Mouse (Mus musculus) midbrain, embryonic 13.5 days (tissue): Measurements from ENCODE around the gene B3gnt3. TPM values are rescaled to one million over a fixed set of nuclear protein-coding genes. Genes with fewer than 3 reads are reported as not detected.
A peak's percentile ranks its signal among the peaks of the same experiment; 100 is the strongest.
"Not testable (repeated sequence)": the region's sequence is repeated elsewhere in the genome, so short reads cannot be mapped to it uniquely, and the experiment has no call there.

Experiments used
- ATAC-seq: fragments of 200-750 bp; cut with Nextera tagmentation; 2 replicates; pipeline ENCODE4 v1.8.0; 2017; ENCODE audit warnings: mild to moderate bottlenecking, moderate TSS enrichment, moderate library complexity
- H3K27ac ChIP-seq: fragments of 300-500 bp; sonication (generic); 2 replicates; pipeline ENCODE4 v1.5.1; 2015; ENCODE audit warnings: inconsistent platforms, mild to moderate bottlenecking, moderate library complexity
- H3K27me3 ChIP-seq: fragments of 300-500 bp; sonication (generic); 2 replicates; pipeline ENCODE4 v1.6.1; 2015; ENCODE audit warnings: mild to moderate bottlenecking, inconsistent platforms
- H3K36me3 ChIP-seq: fragments of 300-500 bp; sonication (generic); 2 replicates; pipeline ENCODE4 v1.6.1; 2015; ENCODE audit warnings: mild to moderate bottlenecking, inconsistent platforms
- H3K4me1 ChIP-seq: fragments of 300-500 bp; sonication (generic); replicated peaks from 2 replicates; pipeline ENCODE4 v1.6.1; 2015; ENCODE audit warnings: inconsistent platforms
- H3K4me2 ChIP-seq: fragments of 300-500 bp; sonication (generic); replicated peaks from 2 replicates; pipeline ENCODE4 v1.6.1; 2015; ENCODE audit warnings: moderate library complexity, mild to moderate bottlenecking, inconsistent platforms
- H3K4me3 ChIP-seq: fragments of 300-500 bp; sonication (generic); replicated peaks from 2 replicates; pipeline ENCODE4 v1.5.1; 2015; ENCODE audit warnings: mild to moderate bottlenecking, inconsistent platforms
- H3K9ac ChIP-seq: fragments of 300-500 bp; sonication (generic); replicated peaks from 2 replicates; pipeline ENCODE4 v1.6.1; 2015; ENCODE audit warnings: mild to moderate bottlenecking, inconsistent platforms
- H3K9me3 ChIP-seq: fragments of 300-500 bp; sonication (generic); 2 replicates; pipeline ENCODE4 v1.6.1; 2016; ENCODE audit warnings: mild to moderate bottlenecking, inconsistent platforms
- WGBS: fragments of 180-500 bp; shearing (Covaris S2); methylation state at CpG from one replicate; pipeline ENCODE4 v1.1.7; 2015; 5-methylcytosine and 5-hydroxymethylcytosine counted together
- polyA plus RNA-seq: library from polyadenylated mRNA; unstranded; fragments of >200 nt; fragmentation: Nextera tagmentation; extraction: Ambion mirVana; gene quantifications from 2 replicates; pipeline ENCODE4 v1.2.1, GENCODE M21; 2015

Gene B3gnt3
- polyA plus RNA-seq, result 0.28 and 0.31 TPM in 2 replicates

GRCm38 (mm10) chr8:71701414-71702086 lies at the start of gene B3gnt3:
TSS of gene B3gnt3 (minus strand) at chr8:71701789.
- H3K36me3 ChIP-seq, result no peaks in the 10 kb centered on the region
- no peak within 1 kb of the TSS for H3K4me3 ChIP-seq
- peaks cover 76% of the 10 kb centered on the region for H3K27me3 ChIP-seq
- H3K9ac ChIP-seq, result no peak within 1 kb of the TSS
- no peaks in the 10 kb centered on the region for H3K9me3 ChIP-seq
- H3K4me1 ChIP-seq, result no peaks in the 10 kb centered on the region; the same call in 1 of the 2 replicates
- WGBS, result 26% methylated on average over 33 of the region's 34 CpGs
- H3K4me2 ChIP-seq, result peak within 1 kb of the TSS; percentile 11; the same call in 1 of the 2 replicates
- no peak for ATAC-seq
- H3K27ac ChIP-seq, result no peak within 1 kb of the TSS

DNA sequence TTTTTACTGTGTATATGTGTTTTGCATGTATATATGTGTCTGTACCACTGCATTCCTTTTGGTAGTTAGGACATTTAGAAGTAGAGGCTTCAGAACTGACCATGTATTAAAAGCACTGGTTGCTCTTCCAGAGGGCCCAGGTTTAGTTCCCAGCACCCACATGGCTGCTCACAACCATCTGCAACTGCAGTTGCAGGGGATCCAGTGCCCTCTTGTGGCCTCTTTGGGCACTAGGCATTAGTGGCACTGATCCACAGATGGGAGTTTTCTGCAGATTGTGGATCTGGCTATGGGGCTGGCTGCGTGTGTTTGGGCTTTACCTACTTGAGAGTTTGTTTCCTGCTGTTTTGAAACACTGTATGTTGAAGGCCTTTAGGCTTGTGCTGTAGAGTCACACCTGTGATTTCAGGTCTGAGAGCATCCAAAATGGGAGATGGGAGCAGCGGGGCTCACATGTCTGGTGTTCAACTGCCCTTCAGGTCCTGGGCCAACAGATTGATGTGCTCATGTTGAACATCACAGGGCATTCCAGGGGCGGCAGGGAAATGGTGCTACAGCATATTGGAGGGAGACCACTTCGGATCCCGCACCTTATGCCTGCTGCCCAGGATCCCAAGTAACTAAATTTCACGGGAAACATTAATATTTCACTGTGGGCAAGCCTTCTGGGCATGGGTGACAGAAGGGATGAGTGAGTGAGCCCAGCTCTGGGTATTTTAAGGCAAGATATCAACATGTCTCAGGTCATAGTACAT lies 47.9 kb upstream of the B3gnt3 start:
- not testable (repeated sequence) for H3K4me3 ChIP-seq, H3K9me3 ChIP-seq, H3K27me3 ChIP-seq, H3K4me1 ChIP-seq, ATAC-seq, H3K4me2 ChIP-seq, H3K9ac ChIP-seq, H3K27ac ChIP-seq, H3K36me3 ChIP-seq
- WGBS, result 84% methylated on average over 6 of the region's 6 CpGs

DNA sequence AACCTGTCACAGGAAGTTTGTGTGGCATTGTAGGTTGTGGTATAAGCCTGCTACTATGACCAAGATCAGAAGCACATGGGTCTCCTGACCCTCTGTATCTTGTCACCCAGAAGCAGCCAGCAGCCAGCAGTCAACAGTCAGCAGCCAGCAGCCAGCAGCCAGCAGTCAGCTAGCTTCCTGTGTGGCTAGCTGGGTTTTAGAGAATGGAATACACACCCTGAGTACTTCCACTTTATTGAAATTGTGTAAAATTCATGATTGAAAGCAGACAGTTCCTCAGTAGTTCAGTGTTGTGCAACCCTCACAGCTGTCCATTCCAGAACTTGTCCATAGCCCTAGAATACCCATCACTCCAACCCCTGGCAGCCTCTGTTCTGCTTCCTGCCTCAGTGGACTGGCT lies 45.5 kb upstream of the B3gnt3 start:
- not testable (repeated sequence) for H3K9me3 ChIP-seq, H3K27me3 ChIP-seq, H3K27ac ChIP-seq, H3K4me2 ChIP-seq, ATAC-seq, H3K9ac ChIP-seq, H3K4me3 ChIP-seq, H3K36me3 ChIP-seq, H3K4me1 ChIP-seq

GRCm38 (mm10) chr8:71745322-71745721 lies 43.7 kb upstream of the B3gnt3 start:
- Histone ChIP-seq H3K36me3 (no peaks in the 10 kb centered on the region), H3K9ac (no peak overlapping the region), H3K27ac (no peak overlapping the region), H3K27me3 (0 out of 2 replicates have a peak, but pooled peaks cover 4% of the 10 kb centered on the region), H3K4me2 (no peak overlapping the region), H3K4me1 (peaks cover 7% of the 10 kb centered on the region), H3K9me3 (no peaks in the 10 kb centered on the region), H3K4me3 (no peak overlapping the region)
- 91% methylated on average over 1 of the region's 1 CpGs for WGBS
- no peak for ATAC-seq

GRCm38 (mm10) chr8:71742783-71743182 lies 41.2 kb upstream of the B3gnt3 start:
- Histone ChIP-seq H3K4me2 (no peak overlapping the region), H3K27ac (no peak overlapping the region), H3K9me3 (no peaks in the 10 kb centered on the region), H3K9ac (no peak overlapping the region), H3K27me3 (0 out of 2 replicates have a peak, but pooled peaks cover 4% of the 10 kb centered on the region), H3K4me1 (peaks cover 7% of the 10 kb centered on the region), H3K36me3 (no peaks in the 10 kb centered on the region), H3K4me3 (no peak overlapping the region)
- ATAC-seq, result no peak
- WGBS, result 63% methylated on average over 2 of the region's 2 CpGs

DNA sequence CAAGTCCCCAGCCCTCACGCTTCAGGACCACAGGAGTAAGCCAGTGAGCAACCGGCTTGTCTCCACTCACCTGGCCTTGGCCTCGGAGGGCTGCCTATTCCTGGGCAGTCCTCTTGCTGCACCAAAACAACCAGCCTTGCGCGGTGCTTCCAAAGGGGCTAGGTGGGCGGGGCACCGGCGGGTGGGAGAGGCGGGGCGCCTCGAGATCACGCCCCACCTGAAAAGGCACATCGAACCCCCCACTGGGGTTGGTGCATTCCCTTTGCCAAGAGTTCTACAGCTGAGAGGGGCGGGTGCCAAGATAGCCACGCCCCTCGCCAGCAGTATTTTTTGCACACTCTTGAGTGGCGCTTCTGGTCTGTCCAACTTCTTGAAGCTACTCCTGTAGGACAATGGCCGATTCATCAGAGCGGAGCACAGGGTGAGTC lies 40.1 kb upstream of the B3gnt3 start:
- no peak overlapping the region for H3K9ac ChIP-seq
- peak overlapping the region; percentile 23 for H3K4me3 ChIP-seq
- H3K9me3 ChIP-seq, result no peaks in the 10 kb centered on the region
- H3K27me3 ChIP-seq, result 0 out of 2 replicates have a peak, but pooled peaks cover 4% of the 10 kb centered on the region
- H3K4me1 ChIP-seq, result peaks cover 7% of the 10 kb centered on the region
- peak; percentile 49; the same call in 1 of the 2 replicates for ATAC-seq
- 3% methylated on average over 19 of the region's 19 CpGs for WGBS
- H3K36me3 ChIP-seq, result no peaks in the 10 kb centered on the region
- no peak overlapping the region for H3K27ac ChIP-seq
- peak overlapping the region; percentile 49 for H3K4me2 ChIP-seq

- Histone ChIP-seq H3K4me1 (peaks cover 7% of the 10 kb centered on the region), H3K27ac (no peak overlapping the region), H3K9ac (no peak overlapping the region), H3K9me3 (no peaks in the 10 kb centered on the region), H3K27me3 (0 out of 2 replicates have a peak, but pooled peaks cover 4% of the 10 kb centered on the region), H3K36me3 (no peaks in the 10 kb centered on the region), H3K4me2 (peak overlapping the region; percentile 49), H3K4me3 (no peak overlapping the region)
- WGBS, result 33% methylated on average over 3 of the region's 3 CpGs
- peak; percentile 43; the same call in 1 of the 2 replicates for ATAC-seq
Observed at GRCm38 (mm10) chr8:71741226-71741625, 39.6 kb upstream of the B3gnt3 start.

- not testable (repeated sequence) for H3K27ac ChIP-seq, H3K4me1 ChIP-seq, ATAC-seq, H3K4me2 ChIP-seq, H3K9ac ChIP-seq, H3K27me3 ChIP-seq, H3K4me3 ChIP-seq, H3K36me3 ChIP-seq, H3K9me3 ChIP-seq
Observed at GRCm38 (mm10) chr8:71738316-71738715, 36.7 kb upstream of the B3gnt3 start.

- Histone ChIP-seq H3K4me1 (peaks cover 13% of the 10 kb centered on the region; the same call in 1 of the 2 replicates), H3K27me3 (no peaks in the 10 kb centered on the region; the same call in 1 of the 2 replicates), H3K9me3 (no peaks in the 10 kb centered on the region), H3K4me3 (no peak overlapping the region), H3K36me3 (no peaks in the 10 kb centered on the region), H3K9ac (no peak overlapping the region), H3K4me2 (no peak overlapping the region), H3K27ac (no peak overlapping the region)
- no peak for ATAC-seq
- WGBS, result 46% methylated on average over 3 of the region's 3 CpGs
Observed at GRCm38 (mm10) chr8:71731652-71732230, 30.2 kb upstream of the B3gnt3 start.

GRCm38 (mm10) chr8:71728826-71729620 lies 27.4 kb upstream of the B3gnt3 start:
- Histone ChIP-seq H3K4me1 (peaks cover 29% of the 10 kb centered on the region), H3K4me2 (peak overlapping the region; percentile 59), H3K4me3 (peak overlapping the region; percentile 31), H3K27me3 (no peaks in the 10 kb centered on the region; the same call in 1 of the 2 replicates), H3K9me3 (no peaks in the 10 kb centered on the region), H3K36me3 (no peaks in the 10 kb centered on the region), H3K27ac (peak overlapping the region; percentile 66), H3K9ac (peak overlapping the region; percentile 44)
- ATAC-seq, result peak; percentile 16
- WGBS, result 5% methylated on average over 14 of the region's 16 CpGs

DNA sequence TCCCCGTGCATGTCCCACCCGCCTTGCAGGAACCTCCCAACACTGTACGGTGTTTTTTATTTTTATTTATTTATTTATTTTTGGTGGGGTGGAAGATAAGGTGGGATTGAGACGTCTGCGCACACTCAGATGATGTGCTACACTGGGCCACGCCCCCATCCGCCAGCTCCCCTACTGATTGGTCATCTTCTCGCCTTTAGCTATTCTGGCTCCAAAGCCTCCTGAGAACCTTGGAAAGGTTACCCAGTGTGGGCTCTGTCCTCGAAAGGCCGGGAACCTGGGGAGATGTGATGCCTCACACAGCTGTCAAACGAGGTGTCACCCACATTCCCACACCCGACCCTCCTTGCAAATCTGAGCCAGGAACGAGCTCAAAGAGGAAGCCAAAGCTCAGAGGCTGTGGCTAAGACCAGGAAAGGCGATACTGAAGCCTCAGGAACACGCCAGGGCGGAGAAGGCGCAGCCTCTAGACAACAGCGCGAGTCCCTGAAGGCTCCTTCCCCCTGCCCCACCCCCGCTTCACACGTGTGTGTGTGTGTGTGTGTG lies 26.7 kb upstream of the B3gnt3 start:
- 6% methylated on average over 19 of the region's 21 CpGs for WGBS
- Histone ChIP-seq H3K4me3 (peak overlapping the region; percentile 31), H3K27me3 (no peaks in the 10 kb centered on the region; the same call in 1 of the 2 replicates), H3K4me1 (peaks cover 36% of the 10 kb centered on the region), H3K36me3 (no peaks in the 10 kb centered on the region), H3K9ac (peak overlapping the region; percentile 44), H3K9me3 (no peaks in the 10 kb centered on the region), H3K27ac (peak overlapping the region; percentile 66), H3K4me2 (peak overlapping the region; percentile 59)
- peak; percentile 37 for ATAC-seq
